Mouse (Mus musculus) gastrocnemius, adult 2 months (tissue): Measurements from ENCODE around the gene Pon3. TPM values are rescaled to one million over a fixed set of nuclear protein-coding genes. Genes with fewer than 3 reads are reported as not detected.
"Not testable (repeated sequence)": the region's sequence is repeated elsewhere in the genome, so short reads cannot be mapped to it uniquely, and the experiment has no call there.

Experiments used
- DNase-seq: peaks from one replicate; pipeline ENCODE4 v3.0.0; 2022
- H3K27ac ChIP-seq: fragments of 200-600 bp; 2 replicates; pipeline ENCODE4 v1.8.1; 2022; ENCODE audit warnings: mild to moderate bottlenecking
- H3K4me3 ChIP-seq: fragments of 200-600 bp; 2 replicates; pipeline ENCODE4 v1.8.1; 2022; ENCODE audit warnings: mild to moderate bottlenecking, moderate library complexity
- CTCF ChIP-seq: fragments of 200-600 bp; IDR thresholded peaks from 2 replicates; pipeline ENCODE4 v1.8.1; 2022; ENCODE audit warnings: antibody characterized with exemption, mild to moderate bottlenecking, moderate library complexity
- intact Hi-C: fragments of 180-260 bp; cut with DNase I; formaldehyde crosslinking; loops from one replicate; pipeline ENCODE4 v1.15.1; 2025
- total RNA-seq, 2 experiments: library from RNA; stranded (reverse); gene quantifications; 2 replicates each; pipeline ENCODE4 v1.2.3; 2021

Gene Pon3
- total RNA-seq, 2 experiments from 2014 or later, result 33.2 to 35.8 TPM

DNA sequence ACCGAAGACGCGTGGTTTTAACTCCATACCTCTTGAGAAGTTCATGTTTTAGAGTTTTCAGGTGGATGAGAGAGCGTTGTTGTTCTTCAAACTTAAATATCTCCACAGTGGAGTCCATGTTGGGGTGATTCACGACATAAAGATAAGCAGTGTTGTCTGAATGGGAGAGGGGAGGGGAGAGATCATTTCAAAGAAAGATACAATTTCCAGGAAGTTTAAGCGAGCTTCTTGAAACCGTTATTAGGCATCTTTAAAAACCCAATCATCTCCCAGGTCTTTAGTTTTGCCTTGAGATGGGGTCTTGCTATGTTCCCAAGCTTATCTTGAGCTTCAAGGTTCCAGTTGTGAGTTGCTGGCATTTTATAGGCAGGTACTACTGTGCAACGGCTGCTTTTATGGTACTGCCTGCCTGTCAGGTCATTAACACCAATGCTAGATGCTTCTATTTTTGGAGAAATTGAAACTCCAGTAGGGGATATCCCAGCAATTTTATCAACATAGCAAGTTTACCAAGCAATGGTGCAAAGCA lies 19.2 kb downstream of the Pon3 start:
- H3K4me3 ChIP-seq, result no peak overlapping the region
- no peak overlapping the region for H3K27ac ChIP-seq
- TF ChIP-seq CTCF, result no peak
- DNase-seq, result no peak
- intact Hi-C loops, result no loop called here

DNA sequence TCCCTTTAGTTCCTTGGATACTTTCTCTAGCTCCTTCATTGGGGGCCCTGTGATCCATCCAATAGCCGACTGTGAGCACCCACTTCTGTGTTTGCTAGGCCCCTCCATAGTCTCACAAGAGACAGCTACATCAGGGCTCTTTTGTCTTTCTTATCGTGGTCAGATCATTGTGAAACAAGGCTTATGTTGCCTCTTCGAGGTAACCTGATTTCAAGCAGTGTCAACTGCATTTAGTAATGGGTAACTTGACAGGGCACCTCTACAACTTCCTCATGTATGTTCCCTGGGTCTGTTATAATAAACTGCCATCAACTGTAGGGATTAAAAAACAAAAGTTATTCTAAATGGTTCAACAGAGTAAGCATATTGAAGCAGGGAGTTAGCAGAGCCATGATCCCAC lies 21.5 kb downstream of the Pon3 start:
- intact Hi-C loops, result no loop called here
- Histone ChIP-seq H3K4me3 (no peak overlapping the region), H3K27ac (no peak overlapping the region)
- TF ChIP-seq CTCF, result no peak
- DNase-seq, result no peak

DNA sequence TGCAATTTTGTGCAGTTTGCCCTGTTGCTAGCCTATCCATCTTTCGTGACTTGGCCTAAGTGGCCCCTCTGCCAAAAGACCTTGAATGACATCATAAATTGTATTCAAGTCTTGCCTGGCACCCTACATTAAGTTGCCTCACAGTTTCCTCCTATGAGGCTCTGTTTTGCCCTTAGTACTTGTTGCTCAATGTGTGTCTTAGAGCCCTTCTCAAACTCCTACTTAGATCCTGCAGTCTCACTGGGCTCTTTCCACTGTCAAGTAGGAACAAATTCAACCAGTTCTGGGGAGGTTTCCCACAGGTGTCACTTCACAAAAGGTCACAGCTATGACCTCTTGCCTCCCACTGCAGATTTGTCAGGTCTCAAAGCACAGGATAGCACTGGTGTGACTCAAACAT lies 22.3 kb downstream of the Pon3 start:
- no peak overlapping the region for H3K27ac ChIP-seq
- DNase-seq, result no peak
- no peak for TF ChIP-seq CTCF
- intact Hi-C loops, result no loop called here
- H3K4me3 ChIP-seq, result no peak overlapping the region

DNA sequence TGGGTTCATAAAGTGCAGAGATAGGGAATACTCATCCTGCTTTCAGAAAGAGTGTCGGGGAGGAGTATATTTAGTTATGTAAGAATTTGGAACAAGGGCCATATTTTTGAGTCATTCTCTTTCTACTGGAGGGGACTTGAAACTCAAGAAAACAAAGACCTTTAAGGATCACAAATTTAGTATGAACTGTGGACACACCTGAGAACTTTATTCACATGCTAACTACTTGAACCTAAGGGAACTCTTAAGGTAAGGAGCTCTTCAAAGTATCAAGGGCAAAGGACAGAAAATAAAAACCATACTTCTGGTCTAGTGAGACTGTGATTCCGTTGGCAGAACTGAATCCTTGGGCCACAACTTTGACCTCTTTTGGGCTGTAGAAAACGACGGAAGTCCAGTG lies 24.1 kb downstream of the Pon3 start:
- intact Hi-C loops, result no loop called here
- Histone ChIP-seq H3K4me3 (no peak overlapping the region), H3K27ac (no peak overlapping the region)
- no peak for DNase-seq
- no peak for TF ChIP-seq CTCF

DNA sequence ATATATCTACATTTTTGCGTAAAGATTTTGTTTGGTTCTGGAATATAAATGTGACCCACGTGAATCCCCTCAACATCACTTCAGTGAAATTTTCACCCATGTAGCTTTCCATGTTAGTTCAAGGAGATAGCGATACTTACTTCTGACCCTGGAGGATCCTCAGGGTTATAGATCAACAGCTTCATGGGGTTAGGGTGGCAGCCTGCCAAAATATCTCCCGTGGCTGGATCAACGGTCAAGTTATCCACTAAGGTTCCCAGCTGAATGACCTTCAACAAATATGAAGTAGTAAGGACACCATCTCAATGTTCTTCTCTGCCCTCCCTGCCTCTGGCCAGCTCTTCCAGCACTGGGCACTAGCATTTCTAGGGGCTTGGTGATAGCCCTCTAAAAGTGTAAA lies 25.8 kb downstream of the Pon3 start:
- DNase-seq, result no peak
- H3K4me3 ChIP-seq, result no peak overlapping the region
- H3K27ac ChIP-seq, result no peak overlapping the region
- TF ChIP-seq CTCF, result no peak
- intact Hi-C loops, result no loop called here

DNA sequence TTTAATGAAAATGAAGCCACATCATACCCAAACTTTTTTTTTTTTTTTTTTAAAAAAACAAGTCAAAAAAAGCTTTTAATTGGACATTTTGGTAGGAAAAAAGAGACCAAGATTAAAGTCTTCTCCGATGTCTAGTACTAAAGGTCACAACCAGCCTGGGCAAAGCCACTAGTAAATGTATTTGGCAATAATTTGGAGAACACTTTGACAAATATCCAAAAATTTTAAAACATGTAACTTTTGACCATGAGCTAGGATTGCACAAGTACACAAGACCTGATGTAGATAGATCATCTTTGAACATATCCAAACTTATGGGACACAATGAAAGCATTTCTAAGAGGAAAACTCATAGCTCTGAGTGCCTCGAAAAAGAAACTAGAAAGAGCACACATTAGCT lies 32.5 kb downstream of the Pon3 start:
- DNase-seq, H3K4me3 ChIP-seq, intact Hi-C loops, H3K27ac ChIP-seq: not testable (repeated sequence)

DNA sequence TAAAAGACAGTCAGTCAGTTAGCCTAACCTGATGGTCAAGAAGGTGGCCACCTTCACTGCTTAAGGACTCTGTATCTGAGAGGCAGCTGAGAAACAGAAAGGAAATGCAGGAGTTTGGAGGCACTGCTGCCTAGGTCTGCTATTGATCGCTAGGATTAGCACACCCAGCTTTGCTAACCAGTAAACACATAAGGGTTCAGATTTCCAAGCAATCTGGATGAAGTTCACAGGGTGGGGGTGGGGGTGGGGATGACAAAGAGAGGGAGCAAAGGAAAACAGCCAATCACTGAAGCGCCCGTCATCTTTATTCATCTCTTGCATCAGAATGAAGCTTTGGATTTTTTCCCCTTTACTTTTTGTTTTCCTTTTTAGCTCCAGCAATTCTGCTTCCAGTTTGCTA lies 34.0 kb downstream of the Pon3 start:
- TF ChIP-seq CTCF, result no peak
- DNase-seq, result no peak
- H3K4me3 ChIP-seq, result no peak overlapping the region
- no peak overlapping the region for H3K27ac ChIP-seq
- intact Hi-C loops, result no loop called here

DNA sequence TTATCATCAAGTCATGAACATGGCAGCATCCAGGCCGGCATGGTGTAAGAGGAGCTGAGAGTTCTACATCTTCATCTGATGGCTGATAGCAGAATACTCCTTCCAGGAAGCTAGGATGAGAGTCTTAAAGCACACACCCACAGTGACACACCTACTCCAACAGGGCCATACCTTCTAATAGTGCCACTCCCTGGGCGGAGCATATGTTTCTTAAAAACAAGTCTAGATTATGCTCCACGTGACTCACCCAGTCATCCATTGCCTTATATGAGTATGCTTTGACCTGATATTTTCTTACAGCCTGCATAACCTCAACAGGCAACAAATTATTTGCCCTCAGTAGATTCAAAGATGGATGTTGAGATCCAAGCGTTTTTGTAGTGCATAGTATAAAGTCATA lies 37.9 kb downstream of the Pon3 start:
- TF ChIP-seq CTCF, result no peak
- intact Hi-C loops, result no loop called here

DNA sequence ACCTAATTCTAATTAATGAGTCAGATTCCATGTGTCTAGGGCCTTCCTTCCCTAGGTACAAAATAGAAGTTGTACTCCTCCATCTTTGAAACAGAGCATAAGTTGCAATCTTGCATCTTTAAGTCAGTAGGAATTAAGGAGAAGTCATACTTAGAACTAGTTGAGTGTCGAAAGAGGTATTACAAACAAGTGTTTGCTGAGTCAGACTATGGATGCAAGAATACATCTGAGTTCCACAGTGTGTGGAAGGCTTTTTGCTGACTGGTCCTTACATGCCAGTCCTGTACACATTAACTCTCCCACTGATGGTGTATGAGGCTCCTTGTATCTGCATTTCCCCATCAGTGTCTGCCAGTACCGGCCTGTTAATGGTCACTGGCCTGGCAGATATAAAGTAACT lies 48.3 kb downstream of the Pon3 start:
- H3K4me3 ChIP-seq, result no peak overlapping the region
- TF ChIP-seq CTCF, result no peak
- intact Hi-C loops, result no loop called here
- no peak overlapping the region for H3K27ac ChIP-seq
- DNase-seq, result no peak

More for the DNA sequence above, 37.9 kb downstream of the Pon3 start:
- no peak overlapping the region for H3K4me3 ChIP-seq
- no peak overlapping the region for H3K27ac ChIP-seq
- no peak for DNase-seq

DNA sequence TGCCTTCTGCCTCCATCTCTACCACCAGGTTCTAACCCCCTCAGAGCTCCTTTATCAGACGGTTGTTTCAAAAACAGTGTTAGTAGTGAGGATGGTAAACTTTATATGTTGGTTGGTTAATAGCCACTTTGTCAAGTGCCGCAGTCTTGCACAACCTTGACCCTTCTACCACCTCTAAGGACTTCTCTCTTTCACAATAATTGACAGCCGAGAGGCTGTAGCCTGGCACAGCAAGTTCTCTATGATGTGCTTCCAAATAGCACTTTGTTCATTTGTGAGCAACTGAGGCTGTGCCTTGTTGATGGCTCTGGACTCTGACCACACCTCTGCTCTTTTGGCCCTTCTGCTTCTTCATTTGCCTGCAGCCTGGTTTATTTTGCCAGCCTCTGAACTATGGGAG lies 56.2 kb downstream of the Pon3 start:
- H3K4me3 ChIP-seq, result no peak overlapping the region
- H3K27ac ChIP-seq, result no peak overlapping the region
- no peak for TF ChIP-seq CTCF
- DNase-seq, result no peak
- intact Hi-C loops, result no loop called here

DNA sequence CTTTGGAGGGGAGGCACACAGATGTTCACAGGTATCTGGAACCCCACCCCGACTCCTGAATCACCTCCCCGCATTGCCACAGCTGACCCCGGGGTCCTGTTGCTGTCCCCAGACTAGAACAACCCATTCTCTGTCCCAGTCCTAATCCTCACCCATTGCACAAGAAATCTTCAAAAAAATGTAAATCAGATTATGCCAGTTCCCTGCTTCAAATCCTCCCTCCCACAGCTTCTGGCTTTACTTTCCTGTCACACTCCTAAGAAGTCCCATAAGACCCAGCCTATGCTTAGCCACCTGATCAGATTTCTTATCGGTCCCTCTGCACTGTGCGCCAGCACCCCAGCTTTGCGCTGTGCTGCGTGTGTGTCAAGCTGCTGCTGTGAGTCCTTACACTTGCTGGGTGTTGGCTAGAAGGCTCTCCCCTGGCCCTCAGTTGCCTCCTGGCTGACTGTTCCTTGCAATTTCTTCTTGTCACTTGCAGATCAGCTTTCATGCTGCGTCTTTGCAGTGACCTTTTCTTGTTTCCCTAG lies 56.6 kb downstream of the Pon3 start:
- DNase-seq, result no peak
- intact Hi-C loops, result no loop called here
- H3K27ac ChIP-seq, result no peak overlapping the region
- H3K4me3 ChIP-seq, result no peak overlapping the region
- no peak for TF ChIP-seq CTCF

DNA sequence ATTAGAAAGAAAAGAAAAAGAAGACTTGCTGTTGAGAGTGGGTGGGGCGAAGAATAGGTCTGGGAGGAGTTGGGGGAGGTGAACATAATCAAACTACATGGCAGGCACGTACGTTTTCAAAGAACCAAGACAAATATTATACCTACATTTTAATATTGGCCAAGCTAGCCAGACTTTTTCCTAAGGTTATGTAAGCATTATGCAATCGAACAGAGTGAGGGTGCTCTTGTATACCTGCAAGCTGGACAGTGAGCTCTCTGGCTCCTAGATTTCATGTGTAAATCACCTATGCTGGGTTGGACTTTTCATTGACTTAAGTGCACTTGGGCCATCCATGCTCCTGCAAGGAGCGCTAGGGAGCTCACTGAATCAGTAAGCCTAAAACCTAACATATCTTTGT lies 57.5 kb downstream of the Pon3 start:
- no peak for DNase-seq
- TF ChIP-seq CTCF, result no peak
- no peak overlapping the region for H3K27ac ChIP-seq
- intact Hi-C loops, result no loop called here
- H3K4me3 ChIP-seq, result no peak overlapping the region

DNA sequence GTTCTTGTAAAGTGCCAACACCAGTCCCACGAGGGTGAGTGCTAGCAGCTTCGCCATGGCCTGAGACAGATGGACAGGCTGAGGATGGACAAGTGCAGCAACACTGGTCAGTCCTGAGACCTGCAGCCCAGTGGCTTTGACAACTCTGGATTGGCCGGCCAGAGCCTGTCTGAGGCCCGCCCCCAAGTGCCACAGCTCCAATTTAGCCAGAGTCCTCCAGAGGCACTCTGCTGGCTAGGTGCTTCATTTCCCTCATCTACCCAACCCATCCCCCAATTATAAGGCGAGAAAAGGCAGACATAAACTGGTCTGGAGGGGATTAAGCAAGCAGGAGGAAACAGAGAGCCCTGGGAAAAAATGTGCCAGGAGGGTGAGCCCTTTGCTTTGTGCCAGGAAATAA lies 62.4 kb downstream of the Pon3 start, which contains the start of gene Pon1:
TSS of gene Pon1 (minus strand) at position 254 of the 400 bp plus-strand sequence.
- no peak for DNase-seq
- TF ChIP-seq CTCF, result no peak
- Histone ChIP-seq H3K4me3 (no peak within 1 kb of the TSS), H3K27ac (no peak within 1 kb of the TSS)
- intact Hi-C loops, result no loop called here

DNA sequence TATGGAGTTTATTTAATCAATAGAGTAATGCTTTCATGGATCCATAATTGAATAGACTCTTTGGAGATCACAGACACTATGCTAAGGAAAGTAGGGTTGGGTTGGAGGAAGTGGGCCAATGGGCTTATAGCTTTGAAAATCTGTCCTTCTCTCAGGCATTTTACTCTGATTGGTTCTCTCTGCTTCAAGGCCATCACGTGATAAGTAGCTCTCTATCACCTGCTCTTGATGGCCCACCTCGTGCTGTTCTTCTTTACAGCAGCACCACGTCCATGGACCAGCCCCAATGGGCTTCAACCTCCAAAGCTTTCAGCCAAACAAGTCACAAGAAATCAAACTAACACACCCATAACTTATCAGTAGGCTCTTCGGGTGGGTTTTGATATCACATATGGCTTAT lies 65.3 kb downstream of the Pon3 start:
- H3K27ac ChIP-seq, result no peak overlapping the region
- intact Hi-C loops, result no loop called here
- no peak for DNase-seq
- no peak overlapping the region for H3K4me3 ChIP-seq
- TF ChIP-seq CTCF, result no peak

DNA sequence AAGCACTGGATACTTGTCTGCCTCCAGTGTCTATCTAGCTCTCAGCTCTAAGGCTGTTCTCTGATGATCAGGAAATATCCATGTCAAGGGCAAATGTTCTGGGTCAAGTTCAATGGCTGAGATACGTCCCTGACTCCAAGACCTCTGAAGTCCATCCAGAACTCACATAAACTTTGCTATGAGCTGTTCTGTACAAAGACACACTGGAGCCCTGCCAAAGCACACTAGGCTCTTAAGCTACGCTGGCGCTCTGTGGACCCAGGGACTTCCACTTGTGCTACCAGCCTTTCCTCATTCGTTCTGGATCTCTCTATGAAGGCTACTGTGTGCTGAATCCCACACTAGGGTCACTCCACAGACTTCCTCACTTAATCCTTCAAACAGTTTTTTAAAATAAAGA lies 66.6 kb downstream of the Pon3 start:
- Histone ChIP-seq H3K4me3 (no peak overlapping the region), H3K27ac (no peak overlapping the region)
- intact Hi-C loops, result no loop called here
- no peak for TF ChIP-seq CTCF
- no peak for DNase-seq
